Mouse (Mus musculus) heart, postnatal 0 days (tissue): ENCODE measurements around the gene Naaladl2. TPM values are rescaled to one million over a fixed set of nuclear protein-coding genes. Genes with fewer than 3 reads are reported as not detected.

Source experiments
- ATAC-seq: fragments of 200-750 bp; cut with Nextera tagmentation; 2 replicates; pipeline ENCODE4 v1.8.0; 2017; ENCODE audit warnings: low read depth, moderate number of reproducible peaks, moderate library complexity; ENCODE audit not compliant: insufficient read depth
- DNase-seq: peaks from one replicate; pipeline ENCODE4 v3.0.0-alpha.2; 2016; ENCODE audit warnings: low spot score
- H3K27ac ChIP-seq: fragments of 300-500 bp; sonication (generic); 2 replicates; pipeline ENCODE4 v1.5.1; 2014; ENCODE audit warnings: low read depth, mild to moderate bottlenecking
- H3K27me3 ChIP-seq: fragments of 300-500 bp; sonication (generic); 2 replicates; pipeline ENCODE4 v1.6.1; 2014; ENCODE audit warnings: low read length, mixed read lengths; ENCODE audit not compliant: control insufficient read depth, insufficient read depth
- H3K36me3 ChIP-seq: fragments of 300-500 bp; sonication (generic); replicated peaks from 2 replicates; pipeline ENCODE4 v1.6.1; 2014; ENCODE audit warnings: low read length, mixed read lengths; ENCODE audit not compliant: control insufficient read depth, insufficient read depth
- H3K4me1 ChIP-seq: fragments of 300-500 bp; sonication (generic); 2 replicates; pipeline ENCODE4 v1.6.1; 2014; ENCODE audit warnings: antibody characterized with exemption; ENCODE audit not compliant: control insufficient read depth, insufficient read depth
- H3K4me2 ChIP-seq: fragments of 300-500 bp; sonication (generic); 2 replicates; pipeline ENCODE4 v1.6.1; 2014; ENCODE audit warnings: low read depth, mild to moderate bottlenecking, low read length, moderate library complexity
- H3K4me3 ChIP-seq: fragments of 300-500 bp; sonication (generic); 2 replicates; pipeline ENCODE4 v1.5.1; 2014; ENCODE audit warnings: low read depth, low read length
- H3K9ac ChIP-seq: fragments of 300-500 bp; sonication (generic); replicated peaks from 2 replicates; pipeline ENCODE4 v1.6.1; 2014; ENCODE audit warnings: low read depth, low read length, mixed read lengths
- H3K9me3 ChIP-seq: fragments of 300-500 bp; sonication (generic); replicated peaks from 2 replicates; pipeline ENCODE4 v1.6.1; 2016; ENCODE audit warnings: low read length; ENCODE audit not compliant: control insufficient read depth
- CTCF ChIP-seq: IDR thresholded peaks from 2 replicates; pipeline ENCODE4 v1.5.1; 2016; ENCODE audit warnings: antibody characterized with exemption, control low read depth, low read depth
- EP300 ChIP-seq: IDR thresholded peaks from 2 replicates; pipeline ENCODE4 v1.6.1; 2016; ENCODE audit warnings: antibody characterized with exemption, low read depth
- WGBS: fragments of 180-500 bp; shearing (Covaris S2); extraction: QIAGEN DNeasy Blood & Tissue Kit; methylation state at CpG from one replicate; pipeline ENCODE4 v1.1.7; 2014; 5-methylcytosine and 5-hydroxymethylcytosine counted together
- polyA plus RNA-seq: library from polyadenylated mRNA; unstranded; fragments of >200 nt; fragmentation: Nextera tagmentation; extraction: Ambion mirVana; gene quantifications from 2 replicates; pipeline ENCODE4 v1.2.1, GENCODE M21; 2015
- total RNA-seq: library from RNA; depleted of rRNA; stranded (reverse); fragments of >200 nt; gene quantifications from 2 replicates; pipeline ENCODE4 v1.2.3, GENCODE M21; 2014; ENCODE audit warnings: low replicate concordance

The Naaladl2 gene
- total and polyA plus RNA-seq, 2 experiments from 2014 or later, result 0.08 to 0.60 TPM

GRCm38 (mm10) chr3:23907682-23908081 lies 1236.4 kb downstream of the Naaladl2 start:
- DNase-seq (no peak), ATAC-seq (no peak)
- Histone ChIP-seq H3K27me3 (no peaks in the 10 kb centered on the region), H3K9me3 (no peaks in the 10 kb centered on the region), H3K9ac (no peak overlapping the region), H3K27ac (no peak overlapping the region), H3K4me3 (no peak overlapping the region), H3K36me3 (no peaks in the 10 kb centered on the region), H3K4me2 (no peak overlapping the region), H3K4me1 (no peaks in the 10 kb centered on the region)
- TF ChIP-seq EP300 (no peak), CTCF (no peak)
- WGBS, result 70% methylated on average over 1 of the region's 1 CpGs

- H3K9me3 ChIP-seq, result no peaks in the 10 kb centered on the region
- 67% methylated on average over 1 of the region's 1 CpGs for WGBS
- no peaks in the 10 kb centered on the region for H3K27me3 ChIP-seq
- H3K4me2 ChIP-seq, result no peak overlapping the region
- H3K4me1 ChIP-seq, result no peaks in the 10 kb centered on the region
- no peak overlapping the region for H3K9ac ChIP-seq
- H3K4me3 ChIP-seq, result no peak overlapping the region
- no peak for ATAC-seq
- no peak for TF ChIP-seq CTCF
- TF ChIP-seq EP300, result no peak
- no peaks in the 10 kb centered on the region for H3K36me3 ChIP-seq
- H3K27ac ChIP-seq, result no peak overlapping the region
- DNase-seq, result no peak
Observed at GRCm38 (mm10) chr3:23865688-23866087, 1278.4 kb downstream of the Naaladl2 start.

DNA sequence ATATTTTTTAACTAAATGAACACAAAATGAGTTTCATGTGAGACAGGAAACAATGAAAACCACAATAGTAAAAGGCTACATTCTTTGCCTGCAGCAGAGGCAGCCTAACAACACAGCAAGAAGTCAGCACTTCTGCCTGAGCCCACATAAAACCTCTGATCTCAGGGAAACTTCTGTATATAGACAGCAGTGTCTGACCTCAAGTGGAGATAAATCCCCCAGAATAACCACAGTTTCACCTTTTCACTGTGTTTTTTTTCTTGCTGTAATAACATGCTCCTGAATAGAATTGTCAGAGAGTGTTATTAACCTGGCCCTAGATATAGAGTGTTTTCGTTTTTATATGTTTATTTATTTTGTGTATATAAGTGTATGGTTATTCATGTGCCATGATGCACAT lies 1286.8 kb downstream of the Naaladl2 start:
- Histone ChIP-seq H3K27ac (no peak overlapping the region), H3K9ac (no peak overlapping the region), H3K27me3 (no peaks in the 10 kb centered on the region), H3K4me1 (no peaks in the 10 kb centered on the region), H3K9me3 (no peaks in the 10 kb centered on the region), H3K4me3 (no peak overlapping the region), H3K36me3 (no peaks in the 10 kb centered on the region), H3K4me2 (no peak overlapping the region)
- DNase-seq (no peak), ATAC-seq (no peak)
- 38% methylated on average over 1 of the region's 1 CpGs for WGBS
- no peak for TF ChIP-seq CTCF
- no peak for TF ChIP-seq EP300

DNA sequence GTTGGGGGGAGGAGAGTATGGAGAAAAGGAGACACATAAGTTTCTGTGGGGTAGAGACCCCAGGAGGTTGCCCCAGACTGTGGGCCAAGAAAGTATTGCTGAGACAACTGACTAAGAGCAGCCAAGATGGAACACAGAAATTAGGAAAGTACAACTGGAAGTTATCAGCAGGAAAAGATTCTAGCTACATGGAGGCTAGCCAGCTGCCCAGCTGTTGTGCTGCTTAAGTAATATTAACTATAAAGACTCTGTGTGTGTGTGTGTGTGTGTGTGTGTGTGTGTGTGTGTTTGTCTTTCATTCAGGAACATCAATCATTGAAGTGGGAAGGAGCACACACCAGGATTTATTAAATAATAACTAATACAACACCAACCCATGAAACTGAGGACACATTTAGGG lies 1326.5 kb downstream of the Naaladl2 start:
- TF ChIP-seq CTCF (no peak), EP300 (no peak)
- Histone ChIP-seq H3K27ac (no peak overlapping the region), H3K4me1 (no peaks in the 10 kb centered on the region), H3K36me3 (no peaks in the 10 kb centered on the region), H3K9ac (no peak overlapping the region), H3K4me3 (no peak overlapping the region), H3K4me2 (no peak overlapping the region), H3K27me3 (no peaks in the 10 kb centered on the region), H3K9me3 (no peaks in the 10 kb centered on the region)
- ATAC-seq, result no peak
- DNase-seq, result no peak

DNA sequence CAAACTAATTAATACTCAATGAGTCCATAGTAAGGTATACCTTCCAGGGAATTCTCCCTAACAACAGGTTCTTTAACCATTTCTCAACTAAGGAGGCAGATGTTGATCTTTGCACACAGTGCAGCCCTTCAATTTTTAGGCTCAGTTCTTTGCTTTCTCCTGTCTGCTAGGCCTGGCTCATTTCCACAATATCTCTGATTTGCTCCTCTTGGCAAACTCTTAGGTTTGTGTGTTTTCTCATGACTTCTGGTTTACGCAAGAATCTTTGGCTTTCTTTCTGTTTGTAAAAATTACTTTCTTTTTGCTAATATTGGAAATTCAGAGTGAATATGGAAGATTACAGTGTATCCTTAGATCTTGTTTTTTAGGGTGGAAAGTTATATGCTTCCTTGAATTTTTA lies 1385.3 kb downstream of the Naaladl2 start:
- no peaks in the 10 kb centered on the region for H3K27me3 ChIP-seq
- 74% methylated on average over 1 of the region's 1 CpGs for WGBS
- no peaks in the 10 kb centered on the region for H3K9me3 ChIP-seq
- H3K4me1 ChIP-seq, result no peaks in the 10 kb centered on the region
- H3K4me2 ChIP-seq, result no peak overlapping the region
- no peak overlapping the region for H3K9ac ChIP-seq
- no peak overlapping the region for H3K4me3 ChIP-seq
- TF ChIP-seq CTCF (no peak), EP300 (no peak)
- no peaks in the 10 kb centered on the region for H3K36me3 ChIP-seq
- DNase-seq (no peak), ATAC-seq (no peak)
- H3K27ac ChIP-seq, result no peak overlapping the region
